Mouse (Mus musculus) kidney, postnatal 0 days (tissue): ENCODE measurements around the gene Rbfox2. TPM values are rescaled to one million over a fixed set of nuclear protein-coding genes. Genes with fewer than 3 reads are reported as not detected.
"Not testable (repeated sequence)": the region's sequence is repeated elsewhere in the genome, so short reads cannot be mapped to it uniquely, and the experiment has no call there.

Experiments used
- ATAC-seq: fragments of 200-750 bp; cut with Nextera tagmentation; replicated peaks from 2 replicates; pipeline ENCODE4 v1.8.0; 2017; ENCODE audit warnings: low read depth, moderate number of reproducible peaks, moderate TSS enrichment, moderate library complexity; ENCODE audit not compliant: low FRiP score
- DNase-seq: peaks from one replicate; pipeline ENCODE4 v3.0.0-alpha.2; 2016; ENCODE audit warnings: low spot score
- H3K27ac ChIP-seq: fragments of 300-500 bp; sonication (generic); 2 replicates; pipeline ENCODE4 v1.5.1; 2014; ENCODE audit warnings: mild to moderate bottlenecking
- H3K27me3 ChIP-seq: fragments of 300-500 bp; sonication (generic); 2 replicates; pipeline ENCODE4 v1.6.1; 2014; ENCODE audit warnings: low read length, mixed read lengths; ENCODE audit not compliant: insufficient read depth
- H3K36me3 ChIP-seq: fragments of 300-500 bp; sonication (generic); 2 replicates; pipeline ENCODE4 v1.6.1; 2014; ENCODE audit warnings: low read length, mixed read lengths; ENCODE audit not compliant: insufficient read depth
- H3K4me1 ChIP-seq: fragments of 300-500 bp; sonication (generic); replicated peaks from 2 replicates; pipeline ENCODE4 v1.6.1; 2014; ENCODE audit warnings: antibody characterized with exemption, low read length, mixed read lengths; ENCODE audit not compliant: insufficient read depth
- H3K4me2 ChIP-seq: fragments of 300-500 bp; sonication (generic); 2 replicates; pipeline ENCODE4 v1.6.1; 2014; ENCODE audit warnings: mild to moderate bottlenecking, low read length, moderate library complexity, mixed read lengths
- H3K4me3 ChIP-seq: fragments of 300-500 bp; sonication (generic); replicated peaks from 2 replicates; pipeline ENCODE4 v1.5.1; 2014; ENCODE audit warnings: low read depth, low read length
- H3K9ac ChIP-seq: fragments of 300-500 bp; sonication (generic); 2 replicates; pipeline ENCODE4 v1.6.1; 2014; ENCODE audit warnings: low read depth, low read length
- H3K9me3 ChIP-seq: fragments of 300-500 bp; sonication (generic); replicated peaks from 2 replicates; pipeline ENCODE4 v1.6.1; 2016; ENCODE audit warnings: low read length, inconsistent platforms, mixed read lengths
- CTCF ChIP-seq: IDR thresholded peaks from 2 replicates; pipeline ENCODE4 v1.5.1; 2016; ENCODE audit warnings: antibody characterized with exemption, low read depth, mild to moderate bottlenecking, moderate library complexity
- WGBS: fragments of 180-500 bp; shearing (Covaris S2); extraction: QIAGEN DNeasy Blood & Tissue Kit; methylation state at CpG from one replicate; pipeline ENCODE4 v1.1.7; 2014; 5-methylcytosine and 5-hydroxymethylcytosine counted together
- polyA plus RNA-seq: library from polyadenylated mRNA; unstranded; fragments of >200 nt; fragmentation: Nextera tagmentation; extraction: Ambion mirVana; gene quantifications from 2 replicates; pipeline ENCODE4 v1.2.1, GENCODE M21; 2015

Rbfox2 gene
- polyA plus RNA-seq, 1 experiment from 2014 or later: 22.7 TPM

DNA sequence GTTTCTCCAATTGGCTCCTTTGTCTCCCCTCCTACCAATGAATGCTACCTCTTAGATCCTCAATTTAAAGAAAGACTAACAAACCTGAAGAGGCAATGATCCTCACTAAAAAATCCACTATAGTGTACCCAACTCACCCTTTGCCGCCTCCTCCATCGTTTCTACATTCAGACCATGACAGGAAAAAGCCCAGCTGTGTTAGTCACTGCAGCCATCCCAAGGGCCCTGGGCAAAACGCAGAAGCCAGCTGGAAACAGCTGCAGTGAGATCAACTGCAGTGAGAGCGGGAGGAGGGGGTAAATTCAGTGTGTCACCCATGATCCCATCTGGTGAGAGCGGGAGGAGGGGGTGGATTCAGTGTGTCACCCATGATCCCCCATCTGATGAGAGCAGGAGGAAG, 28.0 kb downstream of the Rbfox2 start:
- Histone ChIP-seq H3K9me3 (no peaks in the 10 kb centered on the region), H3K9ac (no peak overlapping the region), H3K4me1 (peaks cover 14% of the 10 kb centered on the region), H3K4me2 (no peak overlapping the region), H3K27ac (no peak overlapping the region), H3K36me3 (no peaks in the 10 kb centered on the region), H3K27me3 (no peaks in the 10 kb centered on the region), H3K4me3 (no peak overlapping the region)
- DNase-seq: peak; percentile 59
- WGBS: 26% methylated on average over 5 of the region's 5 CpGs
- no peak for TF ChIP-seq CTCF
- ATAC-seq: no peak

DNA sequence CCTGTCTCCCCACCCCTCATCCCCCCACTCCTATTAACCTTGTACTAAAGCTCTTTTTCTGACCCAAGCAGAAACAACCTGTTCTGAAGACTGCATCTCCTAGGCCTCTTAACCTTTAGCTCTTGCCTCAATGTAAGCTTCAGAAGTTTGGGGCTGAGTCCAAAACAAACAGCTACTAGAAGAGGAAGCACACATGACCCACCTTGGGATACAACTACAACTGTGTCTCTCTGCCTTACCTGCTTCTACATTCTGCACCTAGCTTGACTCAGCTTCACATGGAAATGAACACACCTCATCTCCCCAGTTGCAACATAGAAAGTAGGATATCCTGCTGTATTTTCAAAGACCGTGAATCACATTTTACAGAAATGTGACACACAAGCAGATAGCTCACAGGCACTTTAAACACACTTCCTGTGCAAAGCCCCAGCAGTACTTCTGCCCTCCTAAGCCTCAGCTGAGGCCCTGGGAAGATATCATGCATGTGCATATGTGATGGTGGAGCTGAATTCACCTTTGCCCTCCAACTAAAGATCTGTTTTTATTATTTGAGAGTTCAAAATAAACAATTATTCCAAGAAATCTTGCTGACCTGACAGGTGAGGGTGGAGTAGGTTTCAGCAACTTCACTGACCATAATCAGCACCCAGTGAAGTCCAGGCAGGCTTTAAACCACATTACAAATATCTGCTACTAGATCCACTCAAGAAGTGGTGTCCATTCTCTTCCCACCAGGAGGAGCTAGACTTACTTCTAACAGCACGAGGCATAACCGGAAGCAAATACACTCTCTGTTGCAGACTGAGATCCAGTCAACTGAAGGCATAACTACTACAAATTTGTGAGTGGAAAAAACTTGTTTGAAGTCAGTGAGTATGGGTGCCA, 29.7 kb downstream of the Rbfox2 start:
- no peak overlapping the region for H3K9ac ChIP-seq
- H3K36me3 ChIP-seq: no peaks in the 10 kb centered on the region
- no peak overlapping the region for H3K4me2 ChIP-seq
- no peaks in the 10 kb centered on the region for H3K9me3 ChIP-seq
- WGBS: 50% methylated on average over 3 of the region's 3 CpGs
- no peak overlapping the region for H3K27ac ChIP-seq
- peaks cover 15% of the 10 kb centered on the region for H3K4me1 ChIP-seq
- peak; percentile 76 for TF ChIP-seq CTCF
- no peak for ATAC-seq
- H3K4me3 ChIP-seq: no peak overlapping the region
- peak; percentile 80 for DNase-seq
- no peaks in the 10 kb centered on the region for H3K27me3 ChIP-seq

DNA sequence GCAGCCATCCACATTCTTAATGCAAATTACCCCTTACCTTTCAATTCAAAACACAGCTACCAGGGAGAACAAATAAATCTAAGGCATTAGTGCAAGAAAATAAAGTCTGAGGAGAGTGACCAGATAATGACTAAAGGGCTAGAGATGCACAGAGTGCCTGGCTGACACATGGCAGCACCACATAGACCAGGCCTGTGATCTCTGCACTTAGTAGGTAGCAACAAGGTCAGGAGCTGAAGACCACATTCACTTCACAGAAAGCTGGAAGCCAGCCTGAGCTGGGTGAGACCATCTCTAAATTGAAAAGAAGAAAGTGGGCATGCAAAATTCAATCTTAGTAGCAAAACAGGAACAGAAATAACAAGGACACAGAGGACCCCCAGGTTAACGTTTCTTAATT, 30.5 kb downstream of the Rbfox2 start:
- ATAC-seq (no peak), DNase-seq (no peak)
- H3K9me3 ChIP-seq: no peaks in the 10 kb centered on the region
- no peak overlapping the region for H3K4me3 ChIP-seq
- no peak overlapping the region for H3K27ac ChIP-seq
- no peak overlapping the region for H3K4me2 ChIP-seq
- H3K27me3 ChIP-seq: no peaks in the 10 kb centered on the region
- no peak overlapping the region for H3K9ac ChIP-seq
- H3K4me1 ChIP-seq: peaks cover 15% of the 10 kb centered on the region
- H3K36me3 ChIP-seq: no peaks in the 10 kb centered on the region
- 58% methylated on average over 1 of the region's 1 CpGs for WGBS
- no peak for TF ChIP-seq CTCF

DNA sequence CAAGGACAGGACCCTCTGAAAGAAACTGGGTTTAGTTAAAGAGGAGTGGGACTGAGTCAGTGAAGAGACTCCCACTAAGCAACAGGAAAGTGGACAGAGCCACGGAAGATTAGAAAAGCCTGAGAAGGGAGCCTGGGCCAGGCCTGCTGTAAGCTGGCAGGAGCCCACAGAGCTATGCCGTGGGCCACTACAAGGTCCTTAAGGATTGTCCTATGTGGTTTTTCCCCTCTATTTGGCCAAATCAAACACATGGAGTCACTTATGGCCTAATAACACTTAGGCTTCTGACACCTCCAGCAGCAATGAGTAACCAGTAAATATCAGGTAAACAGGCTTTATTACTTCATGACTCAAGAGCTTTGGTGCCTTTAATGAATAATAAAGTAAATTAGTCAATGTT, 31.2 kb downstream of the Rbfox2 start:
- no peak overlapping the region for H3K9ac ChIP-seq
- no peak for ATAC-seq
- TF ChIP-seq CTCF: no peak
- H3K4me1 ChIP-seq: peaks cover 15% of the 10 kb centered on the region
- H3K9me3 ChIP-seq: no peaks in the 10 kb centered on the region
- no peaks in the 10 kb centered on the region for H3K27me3 ChIP-seq
- no peak for DNase-seq
- no peak overlapping the region for H3K27ac ChIP-seq
- H3K4me3 ChIP-seq: no peak overlapping the region
- no peak overlapping the region for H3K4me2 ChIP-seq
- H3K36me3 ChIP-seq: no peaks in the 10 kb centered on the region
- 72% methylated on average over 2 of the region's 2 CpGs for WGBS

DNA sequence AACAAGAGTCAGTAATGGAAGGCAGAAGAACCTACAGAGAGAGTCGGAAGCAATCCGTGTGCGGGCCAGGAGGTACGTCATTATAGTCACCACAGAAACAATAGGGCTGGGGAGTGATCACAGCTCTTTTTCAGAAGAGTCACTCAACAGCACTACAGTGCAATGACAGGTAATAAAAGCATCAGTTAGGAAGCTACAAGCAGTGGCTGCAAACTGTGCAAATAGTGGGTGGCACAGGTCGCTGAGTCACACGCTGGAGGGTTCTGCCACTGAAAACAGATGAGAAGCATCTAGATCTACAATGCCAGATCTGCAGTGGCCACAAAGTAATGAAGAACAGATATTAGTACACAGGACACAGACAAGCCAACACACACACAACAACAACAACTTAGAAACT, 32.9 kb downstream of the Rbfox2 start:
- Histone ChIP-seq H3K27ac (no peak overlapping the region), H3K36me3 (no peaks in the 10 kb centered on the region), H3K9ac (no peak overlapping the region), H3K4me3 (no peak overlapping the region), H3K4me2 (no peak overlapping the region), H3K9me3 (no peaks in the 10 kb centered on the region), H3K27me3 (no peaks in the 10 kb centered on the region), H3K4me1 (peaks cover 12% of the 10 kb centered on the region)
- no peak for TF ChIP-seq CTCF
- no peak for ATAC-seq
- 54% methylated on average over 6 of the region's 6 CpGs for WGBS
- DNase-seq: no peak

DNA sequence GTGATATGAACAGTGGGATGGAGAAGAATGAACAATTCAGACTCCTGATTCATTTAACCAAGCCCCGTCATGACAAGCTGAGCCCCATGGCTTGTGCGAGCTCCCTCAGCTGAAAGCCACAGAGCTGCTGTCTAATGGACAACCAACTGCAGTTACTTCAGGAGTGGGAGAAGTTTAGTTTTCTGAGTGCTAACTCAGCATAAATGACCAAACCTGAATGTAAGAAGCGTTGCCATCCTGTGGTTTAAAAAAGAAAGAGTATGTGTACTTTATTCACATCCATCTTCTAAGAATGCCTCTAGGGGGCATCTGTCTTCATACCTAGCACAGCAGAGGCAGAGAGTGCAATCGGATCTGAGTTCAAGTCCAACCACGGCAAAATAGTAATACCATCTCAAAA, 35.5 kb downstream of the Rbfox2 start:
- no peak overlapping the region for H3K9ac ChIP-seq
- H3K36me3 ChIP-seq: no peaks in the 10 kb centered on the region
- H3K4me1 ChIP-seq: 0 out of 2 replicates have a peak, but pooled peaks cover 5% of the 10 kb centered on the region
- TF ChIP-seq CTCF: 0 out of 2 replicates have a peak, but pooled peaks have one; percentile 23
- no peaks in the 10 kb centered on the region for H3K27me3 ChIP-seq
- no peak for DNase-seq
- no peak overlapping the region for H3K4me2 ChIP-seq
- H3K4me3 ChIP-seq: no peak overlapping the region
- ATAC-seq: no peak
- 95% methylated on average over 5 of the region's 5 CpGs for WGBS
- no peak overlapping the region for H3K27ac ChIP-seq
- H3K9me3 ChIP-seq: no peaks in the 10 kb centered on the region

DNA sequence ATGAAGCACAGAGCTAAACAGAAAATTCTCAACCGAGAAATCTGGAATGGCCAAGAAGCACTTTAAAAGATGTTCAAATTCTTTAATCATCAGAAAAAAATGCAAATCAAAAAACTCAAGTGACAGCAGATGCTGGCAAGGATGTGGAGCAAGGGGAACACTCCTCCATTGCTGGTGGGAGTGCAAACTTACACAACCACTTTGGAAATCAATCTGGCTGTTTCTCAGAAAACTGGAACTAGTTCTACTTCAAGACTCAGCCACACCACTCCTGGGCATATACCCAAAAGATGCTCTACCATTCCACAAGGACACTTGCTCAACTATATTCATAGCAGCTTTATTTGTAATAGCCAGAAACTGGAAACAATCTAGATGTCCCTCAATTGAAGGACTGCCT, 37.3 kb downstream of the Rbfox2 start:
- not testable (repeated sequence) for H3K4me2 ChIP-seq, H3K4me3 ChIP-seq, ATAC-seq, H3K4me1 ChIP-seq, H3K36me3 ChIP-seq, H3K9ac ChIP-seq, H3K27me3 ChIP-seq, DNase-seq, H3K9me3 ChIP-seq, H3K27ac ChIP-seq
- 89% methylated on average over 1 of the region's 1 CpGs for whole genome bisulfite sequencing
